Mouse (Mus musculus) ovary, adult 10 weeks (tissue): ENCODE measurements around the gene Tex33. TPM values are rescaled to one million over a fixed set of nuclear protein-coding genes. Genes with fewer than 3 reads are reported as not detected.

Experiments used
- polyA plus RNA-seq: library from polyadenylated mRNA; stranded (reverse); fragments of 350-450 nt; fragmentation: Illumina TruSeq; extraction: RNeasy Lipid Tissue Mini Kit (QIAGEN cat#74804); gene quantifications from one replicate; pipeline ENCODE4 v1.2.3, GENCODE M21; 2014

Gene Tex33
- polyA plus RNA-seq, result not detected

GRCm38 (mm10) chr15:78395478-78395962, at the start of gene Tex33:
TSS of gene Tex33 (minus strand) at chr15:78395912.

GRCm38 (mm10) chr15:78428391-78429138, 32.9 kb upstream of the Tex33 start, which contains the start of gene Kctd17:
TSS of gene Kctd17 (plus strand) at chr15:78428564.

GRCm38 (mm10) chr15:78406293-78406934, 10.7 kb upstream of the Tex33 start, which contains the start of gene Mpst:
TSS of gene Mpst (plus strand) at chr15:78406416.

GRCm38 (mm10) chr15:78405517-78406211, 10.0 kb upstream of the Tex33 start, which contains the start of gene Tst:
TSS of gene Tst (minus strand) at chr15:78405907.

Other genes with a start within 250 kb of the Tex33 start
- 9.2 TPM for gene Ift27, start 221.8 kb downstream of the Tex33 start, polyA plus RNA-seq
- not detected for gene Pvalb, start 189.5 kb downstream of the Tex33 start, polyA plus RNA-seq
- not detected for gene Ncf4, start 151.1 kb downstream of the Tex33 start, polyA plus RNA-seq
- 2.3 TPM for gene Csf2rb2, start 90.2 kb downstream of the Tex33 start, polyA plus RNA-seq
- 1.7 TPM for gene Csf2rb, start 70.2 kb downstream of the Tex33 start, polyA plus RNA-seq
- 1.4 TPM for gene Tst, start 10.0 kb upstream of the Tex33 start, polyA plus RNA-seq
- 1.5 TPM for gene Mpst, start 10.5 kb upstream of the Tex33 start, polyA plus RNA-seq
- 3.5 TPM for gene Kctd17, start 32.7 kb upstream of the Tex33 start, polyA plus RNA-seq
- not detected for gene Tmprss6, start 72.7 kb upstream of the Tex33 start, polyA plus RNA-seq
- gene Il2rb, start 99.4 kb upstream of the Tex33 start, polyA plus RNA-seq, result 0.31 TPM
- gene C1qtnf6, start 135.5 kb upstream of the Tex33 start, polyA plus RNA-seq, result 24.5 TPM
- 0.14 TPM for gene Sstr3, start 148.8 kb upstream of the Tex33 start, polyA plus RNA-seq
- gene Rac2, start 176.9 kb upstream of the Tex33 start, polyA plus RNA-seq, result 0.91 TPM
- 1.1 TPM for gene Cyth4, start 201.1 kb upstream of the Tex33 start, polyA plus RNA-seq